Comparison of ENCODE assay signal across 10 mouse cellular contexts in genomic region chr2:162976001-162976400, GRCm38 (mm10). TPM values are rescaled to one million over a fixed set of nuclear protein-coding genes. Genes with fewer than 3 reads are reported as not detected.
DNase-seq lines count a peak whose midpoint lies in the region; ATAC-seq lines count a peak whose summit lies in the region.
"Had no signal": no experiment of that assay in that cellular context is flagged by ENCODE, and none has a peak within 500 bp of the region (broad histone marks: within the 10 kb centered on the region; RNA-seq: fewer than 3 reads in every experiment).

No protein-coding gene starts in this region.

- H3K27me3 ChIP-seq in forebrain, embryonic 14.5 days (replicated peaks; ENCODE audit: control insufficient read depth, insufficient read depth, low read length): no peaks in the 10 kb centered on the region
- no peaks in the 10 kb centered on the region for H3K27me3 ChIP-seq in forebrain, embryonic 11.5 days (ENCODE audit: control insufficient read depth, insufficient read depth, low read length)
- H3K27me3 ChIP-seq: neural tube, embryonic 12.5 days had no signal

- no peak overlapping the region for H3K9ac ChIP-seq in forebrain, embryonic 14.5 days (ENCODE audit: low read length)
- no peak overlapping the region for H3K9ac ChIP-seq in forebrain, embryonic 11.5 days (ENCODE audit: low read length)
- H3K9ac ChIP-seq: neural tube, embryonic 12.5 days had no signal

- H3K4me1 ChIP-seq in forebrain, embryonic 14.5 days (ENCODE audit: control insufficient read depth, insufficient read depth, low read length): peaks cover 12% of the 10 kb centered on the region
- no peaks in the 10 kb centered on the region for H3K4me1 ChIP-seq in forebrain, embryonic 11.5 days (replicated peaks; ENCODE audit: control insufficient read depth, insufficient read depth, low read length)

- no peaks in the 10 kb centered on the region for H3K9me3 ChIP-seq in forebrain, embryonic 14.5 days (replicated peaks; ENCODE audit: control insufficient read depth, low read length)
- no peaks in the 10 kb centered on the region for H3K9me3 ChIP-seq in forebrain, embryonic 11.5 days (ENCODE audit: control insufficient read depth, low read length)
- H3K9me3 ChIP-seq: neural tube, embryonic 12.5 days had no signal

- no peak overlapping the region for H3K4me3 ChIP-seq in forebrain, embryonic 14.5 days (ENCODE audit: low read depth, low read length)
- no peak overlapping the region for H3K4me3 ChIP-seq in forebrain, embryonic 11.5 days (ENCODE audit: low read depth, low read length)
- H3K4me3 ChIP-seq: neural tube, embryonic 12.5 days had no signal

- H3K4me2 ChIP-seq in forebrain, embryonic 14.5 days (ENCODE audit: low read length): no peak overlapping the region
- no peak overlapping the region for H3K4me2 ChIP-seq in forebrain, embryonic 11.5 days (ENCODE audit: low read depth, low read length, severe bottlenecking)
- H3K4me2 ChIP-seq: neural tube, embryonic 12.5 days had no signal

- peak; percentile 33 for DNase-seq in forebrain, embryonic 14.5 days (ENCODE audit: low spot score)
- no peak for DNase-seq in forebrain, embryonic 11.5 days (ENCODE audit: low spot score)
- peak; percentile 25 to 30 for DNase-seq in layer of hippocampus, postnatal 10 days (ENCODE audit: low spot score in 2 of 2)
- no peak for DNase-seq in layer of hippocampus, adult 18-20 months (ENCODE audit: low spot score in 2 of 2)
- DNase-seq in spleen, postnatal 4 days (ENCODE audit: low spot score in 2 of 2): no peak
- no peak for DNase-seq in urinary bladder, postnatal 25 days (ENCODE audit: low spot score)

- 70% methylated on average over 4 of the region's 4 CpGs for WGBS in forebrain, embryonic 14.5 days
- WGBS in forebrain, embryonic 11.5 days: 74% methylated on average over 4 of the region's 4 CpGs

- no peak overlapping the region for H3K27ac ChIP-seq in forebrain, embryonic 14.5 days (ENCODE audit: low read depth, low read length)
- H3K27ac ChIP-seq in forebrain, embryonic 11.5 days (ENCODE audit: low read depth, low read length): no peak overlapping the region
- H3K27ac ChIP-seq: neural tube, embryonic 12.5 days had no signal

- no peak for ATAC-seq in forebrain, embryonic 14.5 days
- no peak for ATAC-seq in forebrain, embryonic 11.5 days (replicated peaks; ENCODE audit: low FRiP score)
- peak; percentile 84 to 89 for ATAC-seq in hematopoietic stem cell, adult 5-6 weeks (replicated peaks in 1 of 2; ENCODE audit: insufficient read depth in 1 of 2, low FRiP score in 2 of 2, low TSS enrichment in 1 of 2, low read depth in 1 of 2, poor library complexity in 2 of 2, severe bottlenecking in 2 of 2)
- ATAC-seq in megakaryocyte progenitor cell, adult 5-6 weeks (replicated peaks; ENCODE audit: poor library complexity): peak; percentile 86

- no peaks in the 10 kb centered on the region for H3K36me3 ChIP-seq in forebrain, embryonic 14.5 days (ENCODE audit: control insufficient read depth, insufficient read depth, low read length)
- H3K36me3 ChIP-seq in forebrain, embryonic 11.5 days (ENCODE audit: control insufficient read depth, insufficient read depth, low read length): no peaks in the 10 kb centered on the region
- H3K36me3 ChIP-seq: neural tube, embryonic 12.5 days had no signal

RNA-seq across cellular contexts. Expression of gene Sgk2, which starts 11.1 kb away (rescaled TPM):
- not detected in 2 replicates for polyA plus RNA-seq in forebrain, embryonic 14.5 days (2014; fragmentation: Nextera tagmentation; extraction: Ambion mirVana)
- not detected in 2 replicates for polyA plus RNA-seq in forebrain, embryonic 11.5 days (2014; fragmentation: Nextera tagmentation; extraction: Ambion mirVana)
- under 1 TPM; 0.27 to 0.34 TPM for total RNA-seq in layer of hippocampus, postnatal 10 days (2021)
- under 1 TPM; 0.71 to 0.79 TPM for total RNA-seq in layer of hippocampus, adult 18-20 months (2021)
- total RNA-seq in hematopoietic stem cell, adult 5-6 weeks (2017): not detected in 2 replicates
- not detected in 2 replicates for total RNA-seq in megakaryocyte progenitor cell, adult 5-6 weeks (2015)
- total RNA-seq in megakaryocyte progenitor cell, adult 5-6 weeks (2017): not detected in 2 replicates
- polyA plus RNA-seq: neural tube, embryonic 12.5 days had no signal

RNA-seq across cellular contexts. Expression of gene L3mbtl1, which starts 32.7 kb away (rescaled TPM):
- polyA plus RNA-seq in forebrain, embryonic 14.5 days (2014; fragmentation: Nextera tagmentation; extraction: Ambion mirVana): 0.11 and 0.70 TPM in 2 replicates
- 0.16 and 0.21 TPM in 2 replicates for polyA plus RNA-seq in forebrain, embryonic 11.5 days (2014; fragmentation: Nextera tagmentation; extraction: Ambion mirVana)
- total RNA-seq in layer of hippocampus, postnatal 10 days (2021): 10 to 100 TPM; 25.9 to 30.1 TPM
- 1 to 10 TPM; 7.4 to 9.3 TPM for total RNA-seq in layer of hippocampus, adult 18-20 months (2021)
- total RNA-seq in hematopoietic stem cell, adult 5-6 weeks (2017): not detected in 2 replicates
- not detected in 2 replicates for total RNA-seq in megakaryocyte progenitor cell, adult 5-6 weeks (2015)
- total RNA-seq in megakaryocyte progenitor cell, adult 5-6 weeks (2017): not detected in 2 replicates
- polyA plus RNA-seq: liver, embryonic 16.5 days had no signal

RNA-seq across cellular contexts. Expression of gene Ift52, which starts 41.2 kb away (rescaled TPM):
- polyA plus RNA-seq in forebrain, embryonic 14.5 days (2014; fragmentation: Nextera tagmentation; extraction: Ambion mirVana): 39.9 and 42.6 TPM in 2 replicates
- polyA plus RNA-seq in forebrain, embryonic 11.5 days (2014; fragmentation: Nextera tagmentation; extraction: Ambion mirVana): 52.7 and 58.7 TPM in 2 replicates
- 10 to 100 TPM; 25.9 to 29.1 TPM for total RNA-seq in layer of hippocampus, postnatal 10 days (2021)
- 10 to 100 TPM; 31.1 to 31.8 TPM for total RNA-seq in layer of hippocampus, adult 18-20 months (2021)
- total RNA-seq in hematopoietic stem cell, adult 5-6 weeks (2017): 27.9 and 30.3 TPM in 2 replicates
- total RNA-seq in megakaryocyte progenitor cell, adult 5-6 weeks (2015): 31.8 and 41.2 TPM in 2 replicates
- total RNA-seq in megakaryocyte progenitor cell, adult 5-6 weeks (2017): 13.5 and 28.3 TPM in 2 replicates

RNA-seq across cellular contexts. Expression of gene Srsf6, which starts 44.7 kb away (rescaled TPM):
- polyA plus RNA-seq in forebrain, embryonic 14.5 days (2014; fragmentation: Nextera tagmentation; extraction: Ambion mirVana): 149 and 173 TPM in 2 replicates
- polyA plus RNA-seq in forebrain, embryonic 11.5 days (2014; fragmentation: Nextera tagmentation; extraction: Ambion mirVana): 297 and 311 TPM in 2 replicates
- 100 to 1,000 TPM; 127 to 146 TPM for total RNA-seq in layer of hippocampus, postnatal 10 days (2021)
- total RNA-seq in layer of hippocampus, adult 18-20 months (2021): 100 to 1,000 TPM in 1 of 2 experiments, 10 to 100 TPM in 1; 95.9 to 102 TPM
- total RNA-seq in hematopoietic stem cell, adult 5-6 weeks (2017): 272 and 354 TPM in 2 replicates
- total RNA-seq in megakaryocyte progenitor cell, adult 5-6 weeks (2015): 239 and 254 TPM in 2 replicates
- 221 and 260 TPM in 2 replicates for total RNA-seq in megakaryocyte progenitor cell, adult 5-6 weeks (2017)

Comparison
In these comparisons a context has a peak if more than half of its experiments do, and no peak if none do; other contexts are left out.
1. DNase-seq: peak in forebrain, embryonic 14.5 days (single experiment) and layer of hippocampus, postnatal 10 days (2 of 2); none in forebrain, embryonic 11.5 days (single experiment), layer of hippocampus, adult 18-20 months (0 of 2), spleen, postnatal 4 days (0 of 2) and urinary bladder, postnatal 25 days (single experiment).
2. ATAC-seq: peak in hematopoietic stem cell, adult 5-6 weeks (2 of 2) and megakaryocyte progenitor cell, adult 5-6 weeks (single experiment); none in forebrain, embryonic 14.5 days (single experiment) and forebrain, embryonic 11.5 days (single experiment).